Mouse (Mus musculus) embryonic fibroblast, embryonic 13.5 days (primary cell): ENCODE data around the gene Fbxl19. TPM values are rescaled to one million over a fixed set of nuclear protein-coding genes. Genes with fewer than 3 reads are reported as not detected.

ENCODE experiments used
- H3K27ac ChIP-seq: 2 replicates; pipeline ENCODE4 v1.5.1; 2012; ENCODE audit warnings: low read length, control low read depth, inconsistent platforms; ENCODE audit not compliant: insufficient read depth
- H3K4me1 ChIP-seq: 2 replicates; pipeline ENCODE4 v1.6.1; 2011; ENCODE audit warnings: low read length; ENCODE audit not compliant: control insufficient read depth, insufficient read depth
- H3K4me3 ChIP-seq: 2 replicates; pipeline ENCODE4 v1.5.1; 2011; ENCODE audit warnings: mild to moderate bottlenecking, control low read depth, low read length; ENCODE audit not compliant: insufficient read depth
- CTCF ChIP-seq: IDR thresholded peaks from 2 replicates; pipeline ENCODE4 v1.5.1; 2011; ENCODE audit warnings: mild to moderate bottlenecking, control low read depth, low read length, moderate library complexity, borderline replicate concordance; ENCODE audit not compliant: insufficient read depth
- POLR2A ChIP-seq: IDR thresholded peaks from 2 replicates; pipeline ENCODE4 v1.6.1; 2011; ENCODE audit warnings: low read depth, mild to moderate bottlenecking, control low read depth, low read length, moderate library complexity
- polyA plus RNA-seq: library from polyadenylated mRNA; stranded (reverse); fragments of >200 nt; gene quantifications from 2 replicates; pipeline ENCODE4 v1.2.4, GENCODE M21; 2011; ENCODE audit warnings: low read depth; ENCODE audit not compliant: missing spikeins, insufficient read length

Gene Fbxl19
- polyA plus RNA-seq, 1 experiment = 17.8 TPM

- TF ChIP-seq POLR2A (no peak), CTCF (no peak)
- no peak overlapping the region for H3K4me3 ChIP-seq
- no peak overlapping the region for H3K27ac ChIP-seq
- H3K4me1 ChIP-seq = 0 out of 2 replicates have a peak, but pooled peaks cover 6% of the 10 kb centered on the region
These were observed 3.9 kb downstream of the Fbxl19 start for GRCm38 (mm10) chr7:127748235-127748560.

GRCm38 (mm10) chr7:127750131-127751127, 6.1 kb downstream of the Fbxl19 start:
- peaks cover 10% of the 10 kb centered on the region; the same call in 1 of the 2 replicates for H3K4me1 ChIP-seq
- no peak overlapping the region for H3K27ac ChIP-seq
- H3K4me3 ChIP-seq = no peak overlapping the region
- TF ChIP-seq CTCF (no peak), POLR2A (no peak)

GRCm38 (mm10) chr7:127751619-127752018, 7.3 kb downstream of the Fbxl19 start:
- Histone ChIP-seq H3K4me3 (no peak overlapping the region), H3K27ac (no peak overlapping the region), H3K4me1 (peaks cover 10% of the 10 kb centered on the region; the same call in 1 of the 2 replicates)
- no peak for TF ChIP-seq POLR2A
- no peak for TF ChIP-seq CTCF

GRCm38 (mm10) chr7:127752069-127752468, 7.7 kb downstream of the Fbxl19 start:
- no peak overlapping the region for H3K4me3 ChIP-seq
- TF ChIP-seq CTCF (no peak), POLR2A (no peak)
- peaks cover 10% of the 10 kb centered on the region; the same call in 1 of the 2 replicates for H3K4me1 ChIP-seq
- no peak overlapping the region for H3K27ac ChIP-seq

GRCm38 (mm10) chr7:127753158-127753557, 8.8 kb downstream of the Fbxl19 start:
- Histone ChIP-seq H3K27ac (no peak overlapping the region), H3K4me1 (peaks cover 8% of the 10 kb centered on the region; the same call in 1 of the 2 replicates), H3K4me3 (no peak overlapping the region)
- TF ChIP-seq CTCF (no peak), POLR2A (no peak)

- Histone ChIP-seq H3K4me1 (peaks cover 8% of the 10 kb centered on the region; the same call in 1 of the 2 replicates), H3K4me3 (no peak overlapping the region), H3K27ac (no peak overlapping the region)
- TF ChIP-seq CTCF = no peak
- TF ChIP-seq POLR2A = no peak
These were observed 9.4 kb downstream of the Fbxl19 start for GRCm38 (mm10) chr7:127753741-127754140.

- H3K4me3 ChIP-seq = no peak overlapping the region
- H3K4me1 ChIP-seq = peaks cover 7% of the 10 kb centered on the region
- no peak overlapping the region for H3K27ac ChIP-seq
- TF ChIP-seq CTCF = no peak
- no peak for TF ChIP-seq POLR2A
These were observed 15.4 kb downstream of the Fbxl19 start for GRCm38 (mm10) chr7:127759716-127760115.

GRCm38 (mm10) chr7:127760478-127760877, 16.1 kb downstream of the Fbxl19 start:
- no peak overlapping the region for H3K4me3 ChIP-seq
- TF ChIP-seq POLR2A (no peak), CTCF (no peak)
- peaks cover 7% of the 10 kb centered on the region for H3K4me1 ChIP-seq
- H3K27ac ChIP-seq = no peak overlapping the region

- TF ChIP-seq CTCF = peak; percentile 80
- no peak for TF ChIP-seq POLR2A
- Histone ChIP-seq H3K4me1 (peaks cover 7% of the 10 kb centered on the region), H3K4me3 (no peak overlapping the region), H3K27ac (no peak overlapping the region)
These were observed 16.7 kb downstream of the Fbxl19 start for GRCm38 (mm10) chr7:127761026-127761425.

- H3K4me3 ChIP-seq = no peak overlapping the region
- H3K27ac ChIP-seq = no peak overlapping the region
- H3K4me1 ChIP-seq = peaks cover 7% of the 10 kb centered on the region
- TF ChIP-seq CTCF = no peak
- no peak for TF ChIP-seq POLR2A
These were observed 19.3 kb downstream of the Fbxl19 start for GRCm38 (mm10) chr7:127763642-127764041.
